Mouse (Mus musculus): Measurements from ENCODE around the gene Lpp.

Lpp gene

GRCm38 (mm10) chr16:24501197-24501596, 107.9 kb downstream of the Lpp start:
- WGBS = 93% methylated on average over 6 of the region's 6 CpGs

GRCm38 (mm10) chr16:24501628-24502294, 108.5 kb downstream of the Lpp start:
- 77% methylated on average over 11 of the region's 11 CpGs for WGBS

- 50% methylated on average over 3 of the region's 3 CpGs for WGBS
Measured at GRCm38 (mm10) chr16:24502295-24502823, 109.1 kb downstream of the Lpp start.

- WGBS = 79% methylated on average over 7 of the region's 7 CpGs
Measured at GRCm38 (mm10) chr16:24504838-24505605, 111.7 kb downstream of the Lpp start.

GRCm38 (mm10) chr16:24506237-24506636, 112.9 kb downstream of the Lpp start:
- WGBS = 98% methylated on average over 2 of the region's 2 CpGs

GRCm38 (mm10) chr16:24506740-24507139, 113.4 kb downstream of the Lpp start:
- 66% methylated on average over 4 of the region's 4 CpGs for WGBS

- 96% methylated on average over 5 of the region's 5 CpGs for WGBS
Measured at GRCm38 (mm10) chr16:24507927-24508540, 114.7 kb downstream of the Lpp start.

- 77% methylated on average over 5 of the region's 5 CpGs for WGBS
Measured at GRCm38 (mm10) chr16:24509100-24509812, 115.9 kb downstream of the Lpp start.

GRCm38 (mm10) chr16:24509813-24510166, 116.5 kb downstream of the Lpp start:
- 70% methylated on average over 1 of the region's 1 CpGs for WGBS

- WGBS = 94% methylated on average over 4 of the region's 4 CpGs
Measured at GRCm38 (mm10) chr16:24513228-24513627, 119.9 kb downstream of the Lpp start.

- 75% methylated on average over 11 of the region's 11 CpGs for WGBS
Measured at GRCm38 (mm10) chr16:24514802-24515727, 121.8 kb downstream of the Lpp start.

- 79% methylated on average over 3 of the region's 3 CpGs for WGBS
Measured at GRCm38 (mm10) chr16:24516993-24517392, 123.7 kb downstream of the Lpp start.

GRCm38 (mm10) chr16:24517501-24518042, 124.3 kb downstream of the Lpp start:
- 85% methylated on average over 9 of the region's 9 CpGs for WGBS

GRCm38 (mm10) chr16:24518785-24519184, 125.5 kb downstream of the Lpp start:
- WGBS = 83% methylated on average over 7 of the region's 7 CpGs

GRCm38 (mm10) chr16:24527219-24527618, 133.9 kb downstream of the Lpp start:
- 91% methylated on average over 7 of the region's 7 CpGs for WGBS

- WGBS = 83% methylated on average over 2 of the region's 2 CpGs
Measured at GRCm38 (mm10) chr16:24531681-24532080, 138.4 kb downstream of the Lpp start.

GRCm38 (mm10) chr16:24535221-24535620, 141.9 kb downstream of the Lpp start:
- WGBS = 66% methylated on average over 6 of the region's 6 CpGs

GRCm38 (mm10) chr16:24536261-24536660, 143.0 kb downstream of the Lpp start:
- WGBS = 59% methylated on average over 7 of the region's 7 CpGs

- 93% methylated on average over 4 of the region's 4 CpGs for WGBS
Measured at GRCm38 (mm10) chr16:24539003-24539402, 145.7 kb downstream of the Lpp start.

- WGBS = 55% methylated on average over 7 of the region's 7 CpGs
Measured at GRCm38 (mm10) chr16:24542864-24543263, 149.6 kb downstream of the Lpp start.

GRCm38 (mm10) chr16:24545366-24545765, 152.1 kb downstream of the Lpp start:
- WGBS = 93% methylated on average over 5 of the region's 5 CpGs
